Mouse (Mus musculus): ENCODE measurements at regions not wholly inside any gene's neighbourhood (a gene's known extent, or its start where the extent isn't known, plus 50 kb on each side); places are given as distances from the start of the nearest gene placed in this dataset.

- TF ChIP-seq GATA4 (IDR thresholded peaks at IDR 0.05; ENCODE audit: insufficient replicate concordance, low read length): no peak
Observed at GRCm38 (mm10) chr15:59822995-59823681, 193.3 kb downstream of the 4933412E24Rik start.

DNA sequence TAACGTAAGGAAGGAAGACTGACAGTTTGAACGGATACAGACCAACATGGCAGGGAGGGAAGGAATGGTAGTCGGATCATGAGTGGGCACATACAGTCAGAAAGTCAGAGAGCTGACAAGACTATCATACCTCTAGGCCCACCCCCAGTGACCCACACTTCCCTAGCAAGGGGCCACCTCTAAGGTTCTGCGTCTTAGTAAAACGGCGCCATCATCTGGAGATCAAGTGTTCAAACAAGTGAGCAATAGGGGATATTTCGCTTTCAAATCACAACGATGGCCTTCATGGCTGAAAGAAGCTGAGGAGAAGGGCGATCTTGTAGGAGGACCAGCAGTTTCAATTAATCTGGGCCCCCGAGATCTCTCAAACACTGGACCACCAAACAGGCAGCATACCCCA lies 196.1 kb downstream of the 4933412E24Rik start:
- no peak for TF ChIP-seq GATA4 (IDR thresholded peaks at IDR 0.05; ENCODE audit: insufficient replicate concordance, low read length)

DNA sequence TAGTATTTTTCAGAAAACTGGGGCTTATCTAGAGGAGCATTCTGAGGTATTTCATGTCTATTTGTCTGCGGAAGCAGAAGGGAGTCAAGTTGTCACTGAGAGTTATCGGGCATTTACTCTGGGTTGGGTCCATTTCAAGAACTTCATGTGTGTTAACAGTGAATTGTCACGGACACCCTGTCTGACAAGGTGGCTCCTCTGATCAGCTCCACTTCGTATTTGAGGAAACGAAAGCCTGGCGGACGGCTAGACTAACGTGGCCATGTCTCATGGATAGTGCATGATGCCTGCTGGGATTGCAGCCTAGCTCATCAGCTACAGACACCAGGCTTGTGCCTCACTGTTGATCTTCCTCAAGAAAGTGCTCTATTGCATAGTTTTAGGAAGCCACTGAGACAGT lies 200.4 kb downstream of the 4933412E24Rik start:
- no peak for TF ChIP-seq GATA4 (IDR thresholded peaks at IDR 0.05; ENCODE audit: insufficient replicate concordance, low read length)

- no peak for TF ChIP-seq GATA4 (IDR thresholded peaks at IDR 0.05; ENCODE audit: insufficient replicate concordance, low read length)
Observed at GRCm38 (mm10) chr15:59811566-59811965, 204.8 kb downstream of the 4933412E24Rik start.

DNA sequence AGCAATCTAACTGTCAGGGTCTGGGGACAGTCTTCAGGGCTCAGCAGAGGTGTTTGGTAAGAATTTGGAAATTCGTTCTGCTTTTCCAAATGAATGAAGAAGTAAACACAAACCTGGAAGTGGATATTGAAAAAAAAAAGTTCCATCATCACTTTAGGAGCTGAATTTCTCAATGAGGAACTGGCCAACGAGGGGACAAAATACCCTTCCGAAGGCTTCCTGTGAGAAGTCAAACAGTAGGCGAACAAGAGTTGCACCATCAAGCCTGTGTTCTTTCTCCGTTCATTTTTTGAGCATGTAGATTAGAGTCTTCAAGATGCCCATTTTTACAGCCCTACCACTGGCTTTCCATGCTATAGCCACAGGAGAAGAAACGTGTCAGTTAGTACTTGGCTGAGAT lies 207.1 kb downstream of the 4933412E24Rik start:
- TF ChIP-seq GATA4 (IDR thresholded peaks at IDR 0.05; ENCODE audit: insufficient replicate concordance, low read length): no peak

- TF ChIP-seq GATA4 (IDR thresholded peaks at IDR 0.05; ENCODE audit: insufficient replicate concordance, low read length): no peak
Observed at GRCm38 (mm10) chr15:59807723-59808122, 208.7 kb downstream of the 4933412E24Rik start.

DNA sequence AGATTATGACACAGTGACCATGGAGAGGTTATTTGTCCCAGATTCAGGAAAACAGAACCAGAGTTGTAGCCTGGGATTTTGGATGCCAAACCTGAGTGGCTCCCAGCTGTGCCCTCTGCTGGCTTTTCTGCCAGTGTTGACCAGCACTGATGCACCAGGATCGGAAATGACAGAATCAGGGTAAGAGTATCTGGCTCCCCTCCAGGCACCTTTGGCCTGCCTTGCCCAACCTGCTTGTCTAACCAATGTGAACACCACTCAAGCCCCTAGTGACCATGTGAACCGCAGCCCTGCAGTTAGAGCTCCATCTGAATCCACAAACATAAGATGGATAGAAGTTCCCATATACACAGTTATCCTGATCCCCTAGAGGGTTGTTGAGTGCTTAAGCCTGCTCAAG lies 210.6 kb downstream of the 4933412E24Rik start:
- TF ChIP-seq GATA4 (IDR thresholded peaks at IDR 0.05; ENCODE audit: insufficient replicate concordance, low read length): no peak

GRCm38 (mm10) chr15:59804821-59805220 lies 211.6 kb downstream of the 4933412E24Rik start:
- no peak for TF ChIP-seq GATA4 (IDR thresholded peaks at IDR 0.05; ENCODE audit: insufficient replicate concordance, low read length)

- TF ChIP-seq GATA4 (IDR thresholded peaks at IDR 0.05; ENCODE audit: insufficient replicate concordance, low read length): no peak
Observed at GRCm38 (mm10) chr15:59804394-59804793, 212.0 kb downstream of the 4933412E24Rik start.

DNA sequence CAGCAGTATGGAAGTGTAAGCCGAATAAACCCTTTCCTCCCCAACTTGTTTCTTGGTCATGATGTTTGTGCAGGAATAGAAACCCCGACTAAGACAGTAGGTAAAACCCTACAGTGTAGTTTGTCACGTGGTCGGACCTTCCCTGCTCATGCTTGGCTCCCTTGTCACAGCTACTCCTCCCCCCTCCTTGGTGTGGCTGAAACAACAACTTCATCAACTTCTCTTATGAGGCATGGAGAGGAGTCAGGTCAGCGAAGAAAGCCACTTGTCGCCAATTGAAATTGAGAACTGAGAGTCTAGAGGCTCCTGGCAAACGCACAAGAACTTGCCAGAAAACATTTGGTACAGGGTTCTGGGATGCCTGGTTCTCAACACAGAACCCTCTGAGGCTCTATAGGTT lies 214.1 kb downstream of the 4933412E24Rik start:
- no peak for TF ChIP-seq GATA4 (IDR thresholded peaks at IDR 0.05; ENCODE audit: insufficient replicate concordance, low read length)

- no peak for TF ChIP-seq GATA4 (IDR thresholded peaks at IDR 0.05; ENCODE audit: insufficient replicate concordance, low read length)
Observed at GRCm38 (mm10) chr15:59799124-59799815, 217.1 kb downstream of the 4933412E24Rik start.

- no peak for TF ChIP-seq GATA4 (IDR thresholded peaks at IDR 0.05; ENCODE audit: insufficient replicate concordance, low read length)
Observed at GRCm38 (mm10) chr15:59798486-59798885, 217.9 kb downstream of the 4933412E24Rik start.

- no peak for TF ChIP-seq GATA4 (IDR thresholded peaks at IDR 0.05; ENCODE audit: insufficient replicate concordance, low read length)
Observed at GRCm38 (mm10) chr15:59795717-59796116, 220.7 kb downstream of the 4933412E24Rik start.

- TF ChIP-seq GATA4 (IDR thresholded peaks at IDR 0.05; ENCODE audit: insufficient replicate concordance, low read length): no peak
Observed at GRCm38 (mm10) chr15:59794871-59795270, 221.5 kb downstream of the 4933412E24Rik start.

DNA sequence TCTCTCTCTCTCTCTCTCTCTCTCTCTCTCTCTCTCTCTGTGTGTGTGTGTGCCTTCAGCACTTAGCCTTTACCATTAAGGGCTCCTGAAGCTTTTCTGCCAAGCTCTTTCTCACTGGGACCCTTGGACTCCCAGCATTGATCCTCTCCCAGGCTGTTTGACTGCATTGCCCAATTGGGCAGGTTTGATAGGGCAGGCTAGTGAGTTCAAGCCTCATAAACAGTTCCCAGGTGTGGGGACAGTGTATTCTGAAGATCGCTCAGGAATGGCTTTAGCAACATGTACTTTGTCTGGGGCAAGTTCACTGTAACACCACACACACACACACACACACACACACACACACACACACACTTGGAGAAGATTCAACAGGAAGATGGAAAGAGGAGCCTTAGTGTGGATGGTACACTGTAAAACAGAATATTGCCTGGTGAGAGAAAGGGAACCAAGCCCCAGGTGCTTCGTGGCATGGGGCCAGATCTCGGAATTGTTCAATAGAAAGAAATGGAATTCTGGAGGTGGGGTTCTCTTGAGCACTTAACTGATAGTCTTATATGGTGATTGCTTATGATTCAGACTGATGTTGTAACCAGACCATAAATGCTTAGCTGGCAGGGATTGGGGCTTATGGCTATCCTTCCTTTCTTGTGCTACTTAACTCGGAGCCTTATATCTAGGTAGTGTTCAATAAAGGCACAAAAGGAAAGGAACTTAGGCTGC lies 229.5 kb downstream of the 4933412E24Rik start:
- TF ChIP-seq GATA4 (IDR thresholded peaks at IDR 0.05; ENCODE audit: insufficient replicate concordance, low read length): no peak; the same call in 1 of the 2 replicates

GRCm38 (mm10) chr15:59785981-59786380 lies 230.4 kb downstream of the 4933412E24Rik start:
- no peak for TF ChIP-seq GATA4 (IDR thresholded peaks at IDR 0.05; ENCODE audit: insufficient replicate concordance, low read length)
